Mouse (Mus musculus) heart, adult 9 months (tissue): Measurements from ENCODE around the gene Rcbtb2.
"Not testable (repeated sequence)": the region's sequence is repeated elsewhere in the genome, so short reads cannot be mapped to it uniquely, and the experiment has no call there.

Source experiments
- DNase-seq, 2 experiments: peaks; one replicate each; pipeline ENCODE4 v3.0.0; 2022; ENCODE audit warnings: low spot score in 2 of 2

Gene Rcbtb2

GRCm38 (mm10) chr14:73122923-73123278, at the start of gene Rcbtb2:
Gene Rcbtb2 (plus strand): TSS chr14:73123037.
- no peak for DNase-seq

GRCm38 (mm10) chr14:73083563-73083962, 39.3 kb upstream of the Rcbtb2 start:
- DNase-seq = no peak

GRCm38 (mm10) chr14:73086425-73086824, 36.4 kb upstream of the Rcbtb2 start:
- DNase-seq = no peak

GRCm38 (mm10) chr14:73087247-73087646, 35.6 kb upstream of the Rcbtb2 start:
- DNase-seq = no peak

- no peak for DNase-seq
Measured at GRCm38 (mm10) chr14:73087746-73088145, 35.1 kb upstream of the Rcbtb2 start.

- no peak for DNase-seq
Measured at GRCm38 (mm10) chr14:73088224-73088623, 34.6 kb upstream of the Rcbtb2 start.

- no peak for DNase-seq
Measured at GRCm38 (mm10) chr14:73092871-73093270, 30.0 kb upstream of the Rcbtb2 start.

GRCm38 (mm10) chr14:73094802-73095550, 27.9 kb upstream of the Rcbtb2 start:
- DNase-seq = no peak

GRCm38 (mm10) chr14:73098677-73099387, 24.0 kb upstream of the Rcbtb2 start:
- no peak for DNase-seq

GRCm38 (mm10) chr14:73102270-73102865, 20.5 kb upstream of the Rcbtb2 start:
- DNase-seq = no peak

- not testable (repeated sequence) for DNase-seq
Measured at GRCm38 (mm10) chr14:73102986-73103385, 19.9 kb upstream of the Rcbtb2 start.

- DNase-seq = no peak
Measured at GRCm38 (mm10) chr14:73104913-73105312, 17.9 kb upstream of the Rcbtb2 start.

GRCm38 (mm10) chr14:73105407-73106185, 17.2 kb upstream of the Rcbtb2 start:
- no peak for DNase-seq

- DNase-seq = peak in 1 of 2 experiments; percentile 41
Measured at GRCm38 (mm10) chr14:73106234-73106711, 16.6 kb upstream of the Rcbtb2 start.

- no peak for DNase-seq
Measured at GRCm38 (mm10) chr14:73106957-73107356, 15.9 kb upstream of the Rcbtb2 start.

- DNase-seq = no peak
Measured at GRCm38 (mm10) chr14:73107371-73107770, 15.5 kb upstream of the Rcbtb2 start.

GRCm38 (mm10) chr14:73107952-73108351, 14.9 kb upstream of the Rcbtb2 start:
- DNase-seq = no peak

- DNase-seq = no peak
Measured at GRCm38 (mm10) chr14:73110682-73111081, 12.2 kb upstream of the Rcbtb2 start.

- DNase-seq = no peak
Measured at GRCm38 (mm10) chr14:73111091-73111490, 11.7 kb upstream of the Rcbtb2 start.

- DNase-seq = no peak
Measured at GRCm38 (mm10) chr14:73112186-73112840, 10.5 kb upstream of the Rcbtb2 start.

- DNase-seq = not testable (repeated sequence)
Measured at GRCm38 (mm10) chr14:73114952-73115351, 7.9 kb upstream of the Rcbtb2 start.
